Mouse (Mus musculus): Measurements from ENCODE around the gene Lrrc4b. TPM values are rescaled to one million over a fixed set of nuclear protein-coding genes. Genes with fewer than 3 reads are reported as not detected.

Gene Lrrc4b
- total RNA-seq, 2 experiments from 2014 or later, result 27.9 to 32.7 TPM

- DNase-seq (ENCODE audit: low spot score), result no peak
- intact Hi-C loops (cut with DNase I), result loop anchor here (1.0 to 2.0 kb wide), 2 partner anchors 49 to 59 kb away; no protein-coding TSS in a partner anchor
These were observed 72.8 kb downstream of the Lrrc4b start for GRCm38 (mm10) chr7:44501563-44502115.

GRCm38 (mm10) chr7:44507491-44507890 lies 78.7 kb downstream of the Lrrc4b start:
- intact Hi-C loops (cut with DNase I), result no loop called here
- no peak for DNase-seq (ENCODE audit: low spot score)

Small RNA genes within 50 kb of the gene (microRNA-seq; reads per million reads assigned to microRNA genes)
- 4.7 reads per million, percentile 12 among the genes with 10 or more reads in this experiment for gene Mir7052

Other genes starting within 250 kb of the Lrrc4b start
- not detected for gene Klk1b24, start 240.8 kb upstream of the Lrrc4b start, total RNA-seq (2021)
- not detected for gene Klk1b3, start 230.8 kb upstream of the Lrrc4b start, total RNA-seq (2021)
- gene Klk1b4, start 221.6 kb upstream of the Lrrc4b start, total RNA-seq (2021), result not detected
- not detected for gene Klk1b5, start 213.1 kb upstream of the Lrrc4b start, total RNA-seq (2021)
- gene Klk1, start 203.7 kb upstream of the Lrrc4b start, total RNA-seq (2021), result not detected
- gene Gm36864, start 192.8 kb upstream of the Lrrc4b start, total RNA-seq (2021), result not detected
- under 1 TPM; 0.31 to 0.56 TPM for gene 1700028J19Rik, start 182.3 kb upstream of the Lrrc4b start, total RNA-seq (2021)
- 10 to 100 TPM; 14.1 to 14.5 TPM for gene 2410002F23Rik, start 182.3 kb upstream of the Lrrc4b start, total RNA-seq (2021)
- not detected for gene Acp4, start 171.6 kb upstream of the Lrrc4b start, total RNA-seq (2021)
- gene Gm15517, start 167.6 kb upstream of the Lrrc4b start, total RNA-seq (2021), result not detected
- 1 to 10 TPM in 1 of 2 experiments, under 1 TPM in 1; 0.87 to 1.0 TPM for gene Clec11a, start 122.1 kb upstream of the Lrrc4b start, total RNA-seq (2021)
- 1 to 10 TPM; 1.6 to 2.0 TPM for gene Shank1, start 118.8 kb upstream of the Lrrc4b start, total RNA-seq (2021)
- 1 to 10 TPM; 1.3 to 2.2 TPM for gene Syt3, start 44.9 kb upstream of the Lrrc4b start, total RNA-seq (2021)
- gene 1700008O03Rik, start 43.2 kb upstream of the Lrrc4b start, total RNA-seq (2021), result under 1 TPM; 0.28 to 0.62 TPM
- gene Aspdh, start 36.4 kb downstream of the Lrrc4b start, total RNA-seq (2021), result 1 to 10 TPM in 1 of 2 experiments, under 1 TPM in 1; 0.70 to 1.3 TPM
- 100 to 1,000 TPM; 158 to 161 TPM for gene Josd2, start 39.0 kb downstream of the Lrrc4b start, total RNA-seq (2021)
- gene Emc10, start 67.5 kb downstream of the Lrrc4b start, total RNA-seq (2021), result 10 to 100 TPM; 96.9 to 99.6 TPM
- gene Fam71e1, start 67.6 kb downstream of the Lrrc4b start, total RNA-seq (2021), result 1 to 10 TPM; 3.7 to 4.0 TPM
- 10 to 100 TPM; 16.0 to 22.8 TPM for gene Mybpc2, start 95.6 kb downstream of the Lrrc4b start, total RNA-seq (2021)
- gene Spib, start 103.1 kb downstream of the Lrrc4b start, total RNA-seq (2021), result under 1 TPM; 0.18 to 0.53 TPM
- gene Pold1, start 119.8 kb downstream of the Lrrc4b start, total RNA-seq (2021), result 10 to 100 TPM; 12.5 to 12.8 TPM
- gene Nr1h2, start 124.9 kb downstream of the Lrrc4b start, total RNA-seq (2021), result 10 to 100 TPM; 40.7 to 48.4 TPM
- gene Napsa, start 143.4 kb downstream of the Lrrc4b start, total RNA-seq (2021), result under 1 TPM; 0.31 to 0.64 TPM
- gene Kcnc3, start 161.6 kb downstream of the Lrrc4b start, total RNA-seq (2021), result 1 to 10 TPM; 1.9 to 2.3 TPM
- 10 to 100 TPM; 72.2 to 80.8 TPM for gene Myh14, start 241.8 kb downstream of the Lrrc4b start, total RNA-seq (2021)

Measured in heart, postnatal 25 days (tissue).